Comparison of ENCODE assay signal across 8 mouse cellular contexts in the genomic region with DNA sequence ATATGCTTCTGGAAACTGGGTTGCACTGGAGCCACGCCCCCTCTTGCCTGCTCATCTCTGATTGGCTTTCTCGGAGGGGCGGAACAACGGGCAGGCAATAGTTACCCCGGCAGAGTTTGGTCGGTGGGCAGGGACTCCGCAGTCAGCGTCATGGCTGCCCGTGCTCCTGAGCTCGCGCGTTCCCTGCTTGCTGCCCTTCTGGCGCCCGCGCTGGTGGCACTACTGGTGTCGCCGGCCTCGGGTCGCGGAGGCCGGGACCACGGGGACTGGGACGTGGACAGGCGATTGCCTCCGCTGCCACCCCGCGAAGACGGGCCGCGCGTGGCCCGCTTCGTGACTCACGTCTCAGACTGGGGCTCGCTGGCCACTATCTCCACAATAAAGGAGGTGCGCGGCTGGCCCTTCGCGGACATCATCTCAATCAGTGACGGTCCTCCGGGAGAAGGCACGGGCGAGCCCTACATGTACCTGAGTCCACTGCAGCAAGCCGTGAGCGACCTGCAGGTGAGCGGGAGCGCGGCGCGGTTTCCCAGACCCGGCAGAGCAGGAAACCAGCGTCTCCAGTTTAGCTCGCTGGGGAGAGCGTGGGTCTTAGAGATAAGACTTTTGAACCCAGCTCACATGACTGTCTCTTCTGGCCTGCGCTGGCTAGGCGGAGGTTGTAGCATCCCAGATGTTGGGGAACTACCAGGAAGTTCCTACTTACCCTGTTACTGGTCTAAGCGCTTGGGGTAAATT. TPM values are rescaled to one million over a fixed set of nuclear protein-coding genes. Genes with fewer than 3 reads are reported as not detected.
DNase-seq lines count a peak whose midpoint lies in the region; ATAC-seq lines count a peak whose summit lies in the region.

A gene (plus strand): TSS at position 112 of the 738 bp plus-strand sequence.

- peaks cover 16% of the 10 kb centered on the region for H3K4me1 ChIP-seq in hindbrain, embryonic 13.5 days (replicated peaks)

- no peaks in the 10 kb centered on the region for H3K9me3 ChIP-seq in hindbrain, embryonic 13.5 days

- H3K36me3 ChIP-seq in hindbrain, embryonic 13.5 days, result no peaks in the 10 kb centered on the region

- under 1% methylated on average over 57 of the region's 57 CpGs for WGBS in hindbrain, embryonic 13.5 days

- H3K27me3 ChIP-seq in hindbrain, embryonic 13.5 days, result peaks cover 36% of the 10 kb centered on the region

- peak within 1 kb of the TSS; percentile 74 for H3K4me3 ChIP-seq in hindbrain, embryonic 13.5 days

- peak; percentile 95 for DNase-seq in NIH3T3 (ENCODE audit: low read depth)
- DNase-seq in cerebellum, postnatal 10 days, result peak; percentile 96 to 97
- peak; percentile 83 to 91 for DNase-seq in frontal cortex, postnatal 14 days (ENCODE audit: low spot score in 2 of 2)
- DNase-seq in layer of hippocampus, postnatal 36 days, result peak; percentile 90 to 92
- peak; percentile 98 for DNase-seq in lung, postnatal 36 days
- DNase-seq in retina, postnatal 1 day, result peak; percentile 97
- DNase-seq in urinary bladder, adult 18-20 months (ENCODE audit: low spot score in 2 of 2), result peak; percentile 85 to 89

- H3K4me2 ChIP-seq in hindbrain, embryonic 13.5 days, result peak within 1 kb of the TSS; percentile 89

- ATAC-seq in hindbrain, embryonic 13.5 days (ENCODE audit: low FRiP score), result peak; percentile 98

- 0 out of 2 replicates have a peak within 1 kb of the TSS, but pooled peaks have one; percentile 14 for H3K27ac ChIP-seq in hindbrain, embryonic 13.5 days

- H3K9ac ChIP-seq in hindbrain, embryonic 13.5 days, result peak within 1 kb of the TSS; percentile 83

RNA-seq across cellular contexts. Expression of the gene that starts here (rescaled TPM):
- 24.1 and 31.6 TPM in 2 replicates for polyA plus RNA-seq in hindbrain, embryonic 13.5 days (2015; fragmentation: Nextera tagmentation; extraction: Ambion mirVana)
- 10 to 100 TPM; 21.3 to 35.2 TPM for total RNA-seq in layer of hippocampus, postnatal 36 days (2021)

Comparison
In these comparisons a context has a peak if more than half of its experiments do, and no peak if none do; other contexts are left out.
1. Peak in every context shown above with its lines: DNase-seq, ATAC-seq, H3K4me3 ChIP-seq and H3K27ac ChIP-seq.